Mouse (Mus musculus) kidney, adult 2 months (tissue): ENCODE measurements around the gene Gm3854. TPM values are rescaled to one million over a fixed set of nuclear protein-coding genes. Genes with fewer than 3 reads are reported as not detected.
A peak's percentile ranks its signal among the peaks of the same experiment; 100 is the strongest.

Experiments
- DNase-seq: peaks from one replicate; pipeline ENCODE4 v3.0.0; 2021
- H3K27ac ChIP-seq: fragments of 200-500 bp; 2 replicates; pipeline ENCODE4 v1.5.1; 2012; ENCODE audit warnings: low read depth, low read length, control low read depth, inconsistent platforms; ENCODE audit not compliant: insufficient read depth
- H3K27me3 ChIP-seq: fragments of 200-500 bp; replicated peaks from 2 replicates; pipeline ENCODE4 v1.6.1; 2012; ENCODE audit warnings: mild to moderate bottlenecking, moderate library complexity, low read length, inconsistent platforms; ENCODE audit not compliant: control insufficient read depth, insufficient read depth
- H3K36me3 ChIP-seq: fragments of 200-500 bp; 2 replicates; pipeline ENCODE4 v1.6.1; 2012; ENCODE audit warnings: mild to moderate bottlenecking, moderate library complexity, low read length, inconsistent platforms; ENCODE audit not compliant: control insufficient read depth, insufficient read depth
- H3K4me1 ChIP-seq: fragments of 200-500 bp; 2 replicates; pipeline ENCODE4 v1.6.1; 2011; ENCODE audit warnings: low read length; ENCODE audit not compliant: control insufficient read depth, insufficient read depth
- H3K4me3 ChIP-seq: fragments of 200-500 bp; 2 replicates; pipeline ENCODE4 v1.5.1; 2011; ENCODE audit warnings: mild to moderate bottlenecking, low read depth, low read length, control low read depth; ENCODE audit not compliant: insufficient read depth
- CTCF ChIP-seq: fragments of 200-500 bp; conservative IDR thresholded peaks from 2 replicates; pipeline ENCODE4 v1.5.1; 2011; ENCODE audit warnings: low read depth, mild to moderate bottlenecking, control low read depth, low read length, moderate library complexity, mixed read lengths; ENCODE audit not compliant: insufficient read depth, insufficient read length
- POLR2A ChIP-seq: fragments of 200-500 bp; IDR thresholded peaks from one replicate; pipeline ENCODE4 v1.6.1; 2011; ENCODE audit warnings: low read depth, low read length, control low read depth
- WGBS: fragments of 180-500 bp; shearing (Covaris S2); methylation state at CpG from one replicate; pipeline ENCODE4 v1.1.7; 2018; 5-methylcytosine and 5-hydroxymethylcytosine counted together
- polyA plus RNA-seq: library from polyadenylated mRNA; depleted of rRNA; stranded (reverse); fragments of >200 nt; gene quantifications from 2 replicates; pipeline ENCODE4 v1.2.3, GENCODE M21; 2012; rRNA removed

The Gm3854 gene
- polyA plus RNA-seq, 1 experiment = 0.28 TPM

DNA sequence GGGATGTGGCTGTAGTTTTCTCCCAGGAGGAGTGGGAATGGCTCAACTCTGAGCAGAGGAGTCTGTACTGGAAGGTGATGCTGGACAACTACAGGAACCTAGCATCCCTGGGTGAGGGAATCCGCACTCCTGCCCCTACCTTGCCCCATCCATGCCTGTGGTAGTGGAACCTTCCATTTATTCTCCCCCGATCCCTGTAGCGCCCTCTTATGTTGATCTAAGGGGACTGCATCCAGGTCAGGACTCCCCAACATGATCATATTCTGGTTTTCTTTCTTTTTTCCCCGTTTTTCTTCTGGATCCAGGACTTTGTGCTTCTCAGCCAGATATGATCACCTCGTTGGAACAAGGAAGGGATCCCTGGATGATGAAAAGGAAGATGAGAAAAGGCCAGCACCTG is 45.9 kb downstream of the Gm3854 start:
- Histone ChIP-seq H3K27ac (no peak overlapping the region), H3K27me3 (no peaks in the 10 kb centered on the region), H3K4me3 (no peak overlapping the region), H3K4me1 (no peaks in the 10 kb centered on the region), H3K36me3 (peaks cover 8% of the 10 kb centered on the region)
- DNase-seq = no peak
- WGBS = 75% methylated on average over 5 of the region's 5 CpGs
- no peak for TF ChIP-seq POLR2A
- TF ChIP-seq CTCF = no peak

DNA sequence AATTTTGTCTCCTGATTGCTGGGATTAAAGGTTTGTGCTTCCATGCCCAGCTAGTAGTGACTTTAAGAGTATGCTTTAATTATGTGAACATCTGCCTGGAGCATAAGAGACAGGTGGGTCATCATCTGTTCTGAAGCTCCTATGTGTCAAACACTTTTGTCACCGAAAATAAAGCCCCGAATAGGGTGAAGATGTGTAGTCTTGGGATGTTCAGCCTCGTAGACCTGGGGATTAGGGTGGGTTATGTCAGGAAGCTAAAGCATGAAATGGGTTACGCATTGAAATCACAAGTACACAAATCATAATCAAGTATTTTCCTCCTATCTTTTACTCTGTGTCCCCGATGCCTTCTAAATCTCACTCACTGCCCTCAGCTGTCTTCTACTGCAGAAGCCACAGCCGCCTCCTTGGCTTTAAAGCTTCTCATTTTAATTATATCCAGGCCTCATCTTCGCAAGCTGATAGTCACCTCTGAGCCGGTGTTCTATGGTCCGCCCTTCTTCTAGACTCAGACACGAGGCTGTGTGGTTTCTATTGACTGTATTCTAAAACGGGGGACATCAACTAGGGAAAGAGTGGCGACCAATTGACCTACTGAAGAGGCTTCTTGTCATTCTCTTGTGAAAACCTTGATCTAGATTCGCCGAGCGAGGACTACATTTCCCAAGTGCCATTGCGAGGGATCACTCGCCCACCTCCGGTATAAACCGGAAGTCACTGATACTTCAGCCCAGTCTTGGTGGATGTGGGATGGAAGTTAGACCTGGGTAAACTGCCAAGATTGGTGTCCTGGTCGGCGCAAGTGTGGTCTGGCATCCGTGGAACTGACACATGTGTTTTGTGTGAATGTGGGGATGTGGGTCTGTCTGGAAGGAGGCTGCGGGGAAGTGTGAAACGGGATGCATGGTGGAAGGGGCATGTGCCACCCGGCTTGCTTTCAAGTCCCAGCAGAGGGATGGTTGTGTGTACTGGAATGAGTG is 54.7 kb downstream of the Gm3854 start, which contains the start of gene Smim17:
Gene Smim17, plus strand, starts transcription at position 720 of the 980 bp plus-strand sequence.
- Histone ChIP-seq H3K4me3 (peak within 1 kb of the TSS; percentile 41), H3K4me1 (no peaks in the 10 kb centered on the region), H3K27ac (no peak within 1 kb of the TSS), H3K27me3 (no peaks in the 10 kb centered on the region), H3K36me3 (peaks cover 2% of the 10 kb centered on the region; the same call in 1 of the 2 replicates)
- DNase-seq = peak; percentile 37
- 27% methylated on average over 25 of the region's 25 CpGs for WGBS
- TF ChIP-seq CTCF = no peak
- TF ChIP-seq POLR2A = no peak

Other genes with a start within 250 kb of the Gm3854 start
- gene Zfp787, start 187.8 kb upstream of the Gm3854 start, polyA plus RNA-seq = 54.2 and 66.1 TPM in 2 replicates
- gene Zfp444, start 171.5 kb upstream of the Gm3854 start, polyA plus RNA-seq = 47.1 and 65.2 TPM in 2 replicates
- gene Galp, start 146.7 kb upstream of the Gm3854 start, polyA plus RNA-seq = not detected in 2 replicates
- gene Zscan5b, start 121.5 kb upstream of the Gm3854 start, polyA plus RNA-seq = not detected in 2 replicates
- gene Epp13, start 91.0 kb upstream of the Gm3854 start, polyA plus RNA-seq = not detected in 2 replicates
- gene Zfp667, start 57.2 kb upstream of the Gm3854 start, polyA plus RNA-seq = 0.75 and 0.95 TPM in 2 replicates
- gene Zfp583, start 12.5 kb upstream of the Gm3854 start, polyA plus RNA-seq = 0.36 and 0.45 TPM in 2 replicates
- 0.45 and 0.46 TPM in 2 replicates for gene Zfp78, start 19.5 kb downstream of the Gm3854 start, polyA plus RNA-seq
- gene Zfp28, start 39.5 kb downstream of the Gm3854 start, polyA plus RNA-seq = 2.0 TPM in 2 replicates
- 0.03 TPM in 1 of 2 replicates, not detected in the other for gene Smim17, start 55.0 kb downstream of the Gm3854 start, polyA plus RNA-seq
- not detected in 2 replicates for gene Gm20715, start 66.5 kb downstream of the Gm3854 start, polyA plus RNA-seq
- gene Olfr1344, start 94.9 kb downstream of the Gm3854 start, polyA plus RNA-seq = not detected in 2 replicates
- gene Olfr1336, start 112.4 kb downstream of the Gm3854 start, polyA plus RNA-seq = not detected in 2 replicates
- gene Olfr1346, start 123.3 kb downstream of the Gm3854 start, polyA plus RNA-seq = not detected in 2 replicates
- not detected in 2 replicates for gene Olfr5, start 143.2 kb downstream of the Gm3854 start, polyA plus RNA-seq
- gene Olfr1347, start 156.0 kb downstream of the Gm3854 start, polyA plus RNA-seq = not detected in 2 replicates
- not detected in 2 replicates for gene Olfr1348, start 165.0 kb downstream of the Gm3854 start, polyA plus RNA-seq
- not detected in 2 replicates for gene Olfr1349, start 179.2 kb downstream of the Gm3854 start, polyA plus RNA-seq
- not detected in 2 replicates for gene Olfr1350, start 221.1 kb downstream of the Gm3854 start, polyA plus RNA-seq